Mouse (Mus musculus) gastrocnemius, postnatal 14 days (tissue): Measurements from ENCODE around the gene Fam92a. TPM values are rescaled to one million over a fixed set of nuclear protein-coding genes. Genes with fewer than 3 reads are reported as not detected.
"Not testable (repeated sequence)": the region's sequence is repeated elsewhere in the genome, so short reads cannot be mapped to it uniquely, and the experiment has no call there.

Source experiments
- DNase-seq: peaks from one replicate; pipeline ENCODE4 v3.0.0; 2021; ENCODE audit warnings: mixed read lengths
- intact Hi-C: fragments of 180-260 bp; cut with DNase I; formaldehyde crosslinking; loops from one replicate; pipeline ENCODE4 v1.15.1; 2025; ENCODE audit warnings: low total_unique reads
- long read RNA-seq, 2 experiments: library from polyadenylated mRNA; stranded (forward); transcript quantifications; one replicate each; pipeline ENCODE4 v2.0.0; 2021
- total RNA-seq, 2 experiments: library from RNA; stranded (reverse); gene quantifications; 2 replicates each; pipeline ENCODE4 v1.2.3; 2021

Gene Fam92a
- 10 to 100 TPM; 10.9 to 14.0 TPM for total RNA-seq
- long read RNA-seq, experiment 1, partial matches to known transcripts, result 0 of 2 reads
- long read RNA-seq, experiment 1, other reads (novel, unspliced or antisense), result 1 of 2 reads
- long read RNA-seq, experiment 2, result 0 reads

GRCm38 (mm10) chr4:12171318-12172091 is at the start of gene Fam92a:
Gene Fam92a, minus strand, starts transcription at chr4:12172015.
- intact Hi-C loops, result no loop called here
- DNase-seq, result peak; percentile 65

DNA sequence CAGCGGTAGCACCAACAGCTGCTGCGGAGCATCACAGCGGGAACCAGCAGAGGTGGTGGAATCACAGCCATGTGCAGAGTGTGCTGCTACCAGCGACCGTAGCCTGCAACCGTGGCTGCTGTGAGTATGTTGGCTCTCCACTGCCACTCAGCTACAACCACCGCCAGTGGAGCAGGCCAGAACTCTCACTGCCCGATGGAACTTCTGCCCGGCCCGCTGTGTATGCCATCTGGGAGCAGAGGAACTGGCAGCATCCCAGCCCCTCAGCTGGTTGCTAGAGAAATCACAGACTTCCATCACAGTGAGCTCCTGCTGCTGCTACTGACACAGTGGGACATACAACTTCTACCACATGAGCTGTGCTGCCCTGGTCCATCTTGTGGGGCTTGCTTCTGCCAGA is 7.2 kb upstream of the Fam92a start:
- peak; percentile 59 for DNase-seq
- intact Hi-C loops, result no loop called here

- intact Hi-C loops, result no loop called here
- DNase-seq, result no peak
These were observed 863 bp downstream of the Fam92a start for GRCm38 (mm10) chr4:12170986-12171317.

DNA sequence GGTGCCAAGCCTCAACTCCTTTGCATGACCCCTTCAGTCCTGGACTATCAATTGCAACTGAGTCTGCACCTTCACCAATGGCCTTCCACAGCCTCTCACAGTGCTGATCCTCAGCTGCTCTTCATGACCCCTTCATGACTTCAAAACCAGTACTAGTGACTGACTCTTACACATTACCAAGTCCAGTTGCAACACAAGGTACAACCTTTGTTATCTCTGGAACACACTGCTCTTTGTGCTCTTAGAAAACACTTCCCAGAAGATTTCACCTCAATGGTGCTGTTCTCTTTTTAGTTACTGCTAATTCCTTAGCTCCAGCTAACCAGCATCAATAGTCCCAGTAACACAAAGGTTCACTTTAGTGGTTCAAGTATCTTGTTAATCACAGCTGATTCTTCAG is 24.2 kb downstream of the Fam92a start:
- no peak for DNase-seq
- intact Hi-C loops, result no loop called here

DNA sequence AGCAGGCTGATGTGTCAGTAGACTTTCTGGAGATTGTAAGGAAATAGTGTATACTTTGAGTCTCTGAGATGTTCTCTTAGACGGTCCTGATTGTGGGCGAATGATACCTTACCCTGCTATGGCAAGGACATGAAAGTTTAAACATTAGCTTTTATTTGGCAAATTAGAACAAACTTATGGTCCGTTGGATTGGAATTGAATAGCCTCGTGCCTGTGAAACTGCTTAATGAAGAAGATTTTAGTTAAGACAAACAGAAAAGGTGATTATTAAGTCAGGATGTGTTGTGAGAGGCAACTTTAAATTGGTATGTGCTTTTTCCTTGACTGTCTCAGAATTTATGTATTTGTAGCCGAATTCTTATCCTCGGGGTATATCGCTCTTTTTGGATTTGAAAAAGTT is 30.3 kb downstream of the Fam92a start:
- DNase-seq, intact Hi-C loops: not testable (repeated sequence)

- intact Hi-C loops, DNase-seq: not testable (repeated sequence)
These were observed 31.2 kb downstream of the Fam92a start for GRCm38 (mm10) chr4:12140592-12141062.

- DNase-seq, result peak; percentile 76
- intact Hi-C loops, result not testable (repeated sequence)
These were observed 31.7 kb downstream of the Fam92a start, which contains the start of gene Rbm12b1 for GRCm38 (mm10) chr4:12140141-12140567. Gene Rbm12b1, plus strand, starts transcription at chr4:12140264.

Other genes with a start within 250 kb of the Fam92a start
- not detected for gene Gm10604, start 190.8 kb downstream of the Fam92a start, total RNA-seq
- gene Rbm12b2, start 82.6 kb downstream of the Fam92a start, total RNA-seq, result 1 to 10 TPM; 3.8 to 4.3 TPM
- 1 to 10 TPM; 2.3 to 2.4 TPM for gene Rbm12b1, start 31.8 kb downstream of the Fam92a start, total RNA-seq